Mouse (Mus musculus) thymus, adult 2 months (tissue): ENCODE results near the gene Mansc1. TPM values are rescaled to one million over a fixed set of nuclear protein-coding genes. Genes with fewer than 3 reads are reported as not detected.

Source experiments
- DNase-seq: peaks from one replicate; pipeline ENCODE4 v3.0.0; 2021
- H3K27ac ChIP-seq: fragments of 200-500 bp; 2 replicates; pipeline ENCODE4 v1.5.1; 2012; ENCODE audit warnings: low read length, control low read depth; ENCODE audit not compliant: control insufficient read depth, insufficient read depth
- H3K27me3 ChIP-seq: fragments of 200-500 bp; 2 replicates; pipeline ENCODE4 v1.6.1; 2012; ENCODE audit warnings: mild to moderate bottlenecking, low read length, moderate library complexity, mixed read lengths; ENCODE audit not compliant: control insufficient read depth, insufficient read depth
- H3K36me3 ChIP-seq: fragments of 200-500 bp; 2 replicates; pipeline ENCODE4 v1.6.1; 2012; ENCODE audit warnings: mild to moderate bottlenecking, low read length, moderate library complexity; ENCODE audit not compliant: control insufficient read depth, insufficient read depth
- H3K4me1 ChIP-seq: fragments of 200-500 bp; replicated peaks from 2 replicates; pipeline ENCODE4 v1.6.1; 2012; ENCODE audit warnings: low read length; ENCODE audit not compliant: control insufficient read depth, insufficient read depth
- H3K4me3 ChIP-seq: fragments of 200-500 bp; 2 replicates; pipeline ENCODE4 v1.5.1; 2012; ENCODE audit warnings: mild to moderate bottlenecking, low read length, control low read depth, moderate library complexity; ENCODE audit not compliant: control insufficient read depth, insufficient read depth
- CTCF ChIP-seq: fragments of 200-500 bp; IDR thresholded peaks from 2 replicates; pipeline ENCODE4 v1.5.1; 2012; ENCODE audit warnings: mild to moderate bottlenecking, control low read depth, low read length, moderate library complexity, borderline replicate concordance; ENCODE audit not compliant: control insufficient read depth, poor library complexity, insufficient read depth; ENCODE audit errors: extremely low read depth
- POLR2A ChIP-seq: fragments of 200-500 bp; IDR thresholded peaks from 2 replicates; pipeline ENCODE4 v1.6.1; 2012; ENCODE audit warnings: mild to moderate bottlenecking, low read length, control low read depth, moderate library complexity; ENCODE audit not compliant: control insufficient read depth, poor library complexity, insufficient read depth; ENCODE audit errors: extremely low read depth
- WGBS: fragments of 180-500 bp; shearing (Covaris S2); methylation state at CpG from one replicate; pipeline ENCODE4 v1.1.7; 2018; 5-methylcytosine and 5-hydroxymethylcytosine counted together
- polyA plus RNA-seq: library from polyadenylated mRNA; depleted of rRNA; stranded (reverse); fragments of >200 nt; gene quantifications from 2 replicates; pipeline ENCODE4 v1.2.3, GENCODE M21; 2012

Mansc1 gene
- polyA plus RNA-seq, 1 experiment, result 3.4 TPM

GRCm38 (mm10) chr6:134669179-134669865 lies 37.0 kb upstream of the Mansc1 start:
- Histone ChIP-seq H3K27ac (no peak overlapping the region), H3K36me3 (no peaks in the 10 kb centered on the region), H3K27me3 (no peaks in the 10 kb centered on the region), H3K4me1 (no peaks in the 10 kb centered on the region; the same call in 1 of the 2 replicates), H3K4me3 (no peak overlapping the region)
- TF ChIP-seq CTCF (no peak), POLR2A (no peak)
- 93% methylated on average over 6 of the region's 6 CpGs for WGBS
- no peak for DNase-seq

GRCm38 (mm10) chr6:134668519-134668918 lies 36.2 kb upstream of the Mansc1 start:
- no peaks in the 10 kb centered on the region; the same call in 1 of the 2 replicates for H3K4me1 ChIP-seq
- H3K4me3 ChIP-seq, result no peak overlapping the region
- no peak for DNase-seq
- WGBS, result 78% methylated on average over 2 of the region's 2 CpGs
- H3K36me3 ChIP-seq, result no peaks in the 10 kb centered on the region
- no peaks in the 10 kb centered on the region for H3K27me3 ChIP-seq
- H3K27ac ChIP-seq, result no peak overlapping the region
- TF ChIP-seq CTCF, result no peak

GRCm38 (mm10) chr6:134665817-134666216 lies 33.5 kb upstream of the Mansc1 start:
- Histone ChIP-seq H3K36me3 (no peaks in the 10 kb centered on the region), H3K27ac (no peak overlapping the region), H3K4me1 (no peaks in the 10 kb centered on the region), H3K27me3 (no peaks in the 10 kb centered on the region), H3K4me3 (no peak overlapping the region)
- DNase-seq, result no peak
- no peak for TF ChIP-seq POLR2A
- 95% methylated on average over 9 of the region's 9 CpGs for WGBS

- no peak for TF ChIP-seq POLR2A
- TF ChIP-seq CTCF, result no peak
- WGBS, result 96% methylated on average over 5 of the region's 5 CpGs
- DNase-seq, result no peak
Observed at GRCm38 (mm10) chr6:134664573-134664972, 32.3 kb upstream of the Mansc1 start.

GRCm38 (mm10) chr6:134660714-134661406 lies 28.6 kb upstream of the Mansc1 start:
- DNase-seq, result no peak
- no peak for TF ChIP-seq CTCF
- no peak for TF ChIP-seq POLR2A
- Histone ChIP-seq H3K4me3 (no peak overlapping the region), H3K27me3 (no peaks in the 10 kb centered on the region), H3K27ac (no peak overlapping the region), H3K36me3 (no peaks in the 10 kb centered on the region), H3K4me1 (no peaks in the 10 kb centered on the region)
- WGBS, result 97% methylated on average over 8 of the region's 8 CpGs

More at GRCm38 (mm10) chr6:134664573-134664972, 32.3 kb upstream of the Mansc1 start:
- Histone ChIP-seq H3K27ac (no peak overlapping the region), H3K4me3 (no peak overlapping the region), H3K4me1 (no peaks in the 10 kb centered on the region), H3K27me3 (no peaks in the 10 kb centered on the region), H3K36me3 (no peaks in the 10 kb centered on the region)

GRCm38 (mm10) chr6:134659108-134659958 lies 27.0 kb upstream of the Mansc1 start:
- H3K4me1 ChIP-seq, result no peaks in the 10 kb centered on the region
- no peaks in the 10 kb centered on the region for H3K36me3 ChIP-seq
- 33% methylated on average over 9 of the region's 9 CpGs for WGBS
- TF ChIP-seq POLR2A (no peak), CTCF (no peak)
- H3K27ac ChIP-seq, result no peak overlapping the region
- peak; percentile 45 for DNase-seq
- H3K4me3 ChIP-seq, result no peak overlapping the region
- no peaks in the 10 kb centered on the region for H3K27me3 ChIP-seq
